Mouse (Mus musculus): ENCODE measurements at regions not wholly inside any gene's neighbourhood (a gene's known extent, or its start where the extent isn't known, plus 50 kb on each side); places are given as distances from the start of the nearest gene placed in this dataset.

DNA sequence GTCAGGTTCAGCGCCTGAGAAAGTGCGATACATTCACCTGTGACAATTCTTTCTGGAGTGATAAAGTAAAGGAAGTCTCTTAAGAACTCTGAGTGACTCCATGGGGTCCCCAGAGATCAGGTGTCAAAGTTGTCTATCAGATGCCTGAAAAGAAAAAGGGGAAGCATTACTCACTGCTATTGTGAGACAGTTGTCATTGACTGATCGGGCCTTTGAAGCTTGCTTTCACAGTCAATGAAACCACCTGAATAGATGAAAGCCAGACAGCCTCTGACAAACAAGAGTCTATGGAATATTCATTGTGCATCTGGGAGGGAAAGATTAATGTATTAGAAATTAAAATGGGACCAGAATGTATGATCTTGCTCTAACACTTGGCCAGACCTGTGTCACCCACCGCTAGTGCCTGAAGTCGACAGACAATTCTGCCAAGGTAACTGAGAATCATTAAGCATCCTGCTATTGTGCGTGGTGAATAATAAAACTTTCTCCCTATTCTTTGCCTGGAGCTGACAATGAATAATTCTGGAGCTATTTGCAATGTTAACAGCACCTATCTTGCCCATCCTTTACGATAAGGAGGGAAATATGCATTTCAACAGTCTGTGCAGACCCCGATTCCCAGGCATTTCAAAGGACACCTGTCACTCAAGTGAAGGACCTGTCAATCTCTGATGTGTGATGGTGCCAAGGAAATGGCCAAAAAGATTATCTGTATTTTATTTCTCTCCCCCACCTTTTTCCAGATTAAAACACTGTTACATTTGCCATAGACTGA lies 204.0 kb upstream of the Galnt5 start:
- TF ChIP-seq POLR2A (IDR thresholded peaks at IDR 0.05; ENCODE audit: control insufficient read depth in 1 of 2, insufficient read depth in 1 of 2, low read depth in 1 of 2, low read length in 2 of 2, poor library complexity in 1 of 2) = no peak
- TF ChIP-seq EP300 (IDR thresholded peaks at IDR 0.05; ENCODE audit: low read depth in 1 of 2, low read length in 2 of 2) = no peak
- no peak for TF ChIP-seq ZKSCAN1 (IDR thresholded peaks at IDR 0.05; ENCODE audit: low read depth, low read length)
- no peak for TF ChIP-seq CTCF (IDR thresholded peaks at IDR 0.05 in 2 of 3, conservative IDR thresholded peaks at IDR 0.05 in 1 of 3; ENCODE audit: control insufficient read depth in 1 of 3, insufficient read depth in 1 of 3, low read depth in 2 of 3, low read length in 3 of 3, poor library complexity in 1 of 3, severe bottlenecking in 1 of 3)
- TF ChIP-seq MAFK (IDR thresholded peaks at IDR 0.05; ENCODE audit: borderline replicate concordance, low read depth, low read length) = no peak
- TF ChIP-seq TCF12 (IDR thresholded peaks at IDR 0.05; ENCODE audit: low read depth, low read length) = no peak
- TF ChIP-seq KAT2A (conservative IDR thresholded peaks at IDR 0.05; ENCODE audit: low read depth, low read length) = no peak
- TF ChIP-seq POLR2AphosphoS5 (IDR thresholded peaks at IDR 0.05; ENCODE audit: borderline replicate concordance, low read depth, low read length) = no peak
- no peak for TF ChIP-seq NRF1 (IDR thresholded peaks at IDR 0.05; ENCODE audit: insufficient read depth, low read depth, low read length, poor library complexity, severe bottlenecking)
- no peak for TF ChIP-seq MAX (IDR thresholded peaks at IDR 0.05; ENCODE audit: low read length)
- no peak for TF ChIP-seq ZMIZ1 (IDR thresholded peaks at IDR 0.05; ENCODE audit: low read depth, low read length)
- TF ChIP-seq USF1 (IDR thresholded peaks at IDR 0.05; ENCODE audit: low read depth, low read length) = no peak
- TF ChIP-seq MAZ (IDR thresholded peaks at IDR 0.05; ENCODE audit: low read depth, low read length) = no peak
- no peak for TF ChIP-seq ZC3H11A (IDR thresholded peaks at IDR 0.05; ENCODE audit: low read depth, low read length)

Measured in MEL (cell line).